Mouse (Mus musculus) small intestine, adult 2 months (tissue): ENCODE measurements around the gene Tmem98.

Experiments
- CTCF ChIP-seq: fragments of 200-500 bp; IDR thresholded peaks from 2 replicates; pipeline ENCODE4 v1.5.1; 2012; ENCODE audit warnings: low read depth, mild to moderate bottlenecking, control low read depth, inconsistent platforms, low read length, moderate library complexity, mixed read lengths; ENCODE audit not compliant: insufficient replicate concordance, insufficient read length; ENCODE audit errors: extremely low read depth
- POLR2A ChIP-seq: fragments of 200-500 bp; IDR thresholded peaks from 2 replicates; pipeline ENCODE4 v1.6.1; 2012; ENCODE audit warnings: low read depth, mild to moderate bottlenecking, control low read depth, inconsistent platforms, low read length, moderate library complexity

GRCm38 (mm10) chr11:80789647-80790240, 20.2 kb upstream of the Tmem98 start:
- no peak for TF ChIP-seq CTCF
- TF ChIP-seq POLR2A = no peak; the same call in 1 of the 2 replicates
